Mouse (Mus musculus): ENCODE measurements at regions not wholly inside any gene's neighbourhood (a gene's known extent, or its start where the extent isn't known, plus 50 kb on each side); places are given as distances from the start of the nearest gene placed in this dataset.

GRCm38 (mm10) chr10:23478902-23479301, 128.3 kb upstream of the Eya4 start:
- TF ChIP-seq CTCF (IDR thresholded peaks at IDR 0.05), result no peak
- TF ChIP-seq EP300 (IDR thresholded peaks at IDR 0.05), result no peak

Data from lung, postnatal 0 days (tissue).